Comparison of ENCODE assay signal across 8 mouse cellular contexts in genomic region chr2:114201574-114201973, GRCm38 (mm10). TPM values are rescaled to one million over a fixed set of nuclear protein-coding genes. Genes with fewer than 3 reads are reported as not detected.
DNase-seq lines count a peak whose midpoint lies in the region; ATAC-seq and TF ChIP-seq lines count a peak whose summit lies in the region.

No protein-coding gene starts in this region.

- H3K79me2 ChIP-seq in CH12.LX (replicated peaks; ENCODE audit: control insufficient read depth, extremely low read depth, insufficient read depth, poor library complexity, severe bottlenecking), result peaks cover 26% of the 10 kb centered on the region

- intact Hi-C loops in heart, postnatal 36 days (cut with DNase I), result loop anchor here (1.0 kb wide), 1 partner anchor 26 kb away; no protein-coding TSS in a partner anchor

- peaks cover 10% of the 10 kb centered on the region for H3K4me1 ChIP-seq in heart, embryonic 10.5 days
- H3K4me1 ChIP-seq in CH12.LX (ENCODE audit: control insufficient read depth in 1 of 2, insufficient read depth in 2 of 2), result peaks cover 0 to 16% of the 10 kb centered on the region in 2 experiments; a peak in 2 of 4 replicates
- H3K4me1 ChIP-seq in forebrain, embryonic 13.5 days, result peaks cover 18% of the 10 kb centered on the region
- H3K4me1 ChIP-seq in liver, embryonic 14.5 days (replicated peaks; ENCODE audit: control insufficient read depth in 2 of 2, insufficient read depth in 2 of 2, low read length in 1 of 2), result peaks cover 0 to 4% of the 10 kb centered on the region in 2 experiments; a peak in 3 of 4 replicates

- no peak for TF ChIP-seq RAD21 in CH12.LX (IDR thresholded peaks at IDR 0.05; ENCODE audit: low read depth, low read length)

- no peak for DNase-seq in heart, embryonic 10.5 days (ENCODE audit: low spot score)
- DNase-seq in heart, postnatal 36 days, result no peak
- no peak for DNase-seq in CH12.LX (ENCODE audit: extremely low read depth)
- no peak for DNase-seq in liver, embryonic 14.5 days (ENCODE audit: low read depth in 3 of 3, low spot score in 3 of 3)
- no peak for DNase-seq in cerebellum, postnatal 10 days
- no peak for DNase-seq in layer of hippocampus, postnatal 25 days (ENCODE audit: extremely low spot score in 1 of 2, low spot score in 1 of 2)
- DNase-seq in kidney, adult 9 months, result no peak

- H3K9ac ChIP-seq in CH12.LX (ENCODE audit: insufficient read depth, low read depth), result no peak overlapping the region
- peak overlapping the region; percentile 89 for H3K9ac ChIP-seq in forebrain, embryonic 13.5 days
- H3K9ac ChIP-seq in liver, embryonic 14.5 days (replicated peaks), result no peak overlapping the region

- peak overlapping the region; percentile 98 for H3K27ac ChIP-seq in heart, embryonic 10.5 days
- H3K27ac ChIP-seq in CH12.LX (ENCODE audit: insufficient read depth, low read depth), result no peak overlapping the region
- H3K27ac ChIP-seq in forebrain, embryonic 13.5 days, result no peak overlapping the region
- no peak overlapping the region for H3K27ac ChIP-seq in liver, embryonic 14.5 days

- in situ Hi-C loops in CH12.LX (cut with MboI; ENCODE audit: low pct_ligation_motif_present, low pct_unique_long_range_greater_than_20kb, low sequenced_read_pairs), result no loop called here

- TF ChIP-seq EP300 in CH12.LX (IDR thresholded peaks at IDR 0.05; ENCODE audit: low read length), result no peak
- no peak for TF ChIP-seq EP300 in liver, embryonic 14.5 days (IDR thresholded peaks at IDR 0.05; ENCODE audit: low read depth)

- peak overlapping the region; percentile 90 for H3K4me3 ChIP-seq in heart, embryonic 10.5 days
- peak overlapping the region in 2 of 3 experiments; percentile 69 to 87 for H3K4me3 ChIP-seq in CH12.LX (replicated peaks in 1 of 3; ENCODE audit: low read depth in 2 of 3, low read length in 2 of 3, poor library complexity in 1 of 3)
- peak overlapping the region; percentile 78 for H3K4me3 ChIP-seq in forebrain, embryonic 13.5 days
- H3K4me3 ChIP-seq in liver, embryonic 14.5 days (ENCODE audit: insufficient read depth in 1 of 2, low read depth in 2 of 2, low read length in 2 of 2), result peak overlapping the region; percentile 88 to 96

- H3K4me2 ChIP-seq in CH12.LX (ENCODE audit: insufficient read depth, low read depth, poor library complexity, severe bottlenecking), result peak overlapping the region; percentile 59; the same call in 1 of the 2 replicates
- peak overlapping the region; percentile 87 for H3K4me2 ChIP-seq in forebrain, embryonic 13.5 days
- peak overlapping the region; percentile 82 for H3K4me2 ChIP-seq in liver, embryonic 14.5 days (ENCODE audit: low read depth)

- H3K9me3 ChIP-seq in heart, embryonic 10.5 days, result no peaks in the 10 kb centered on the region
- H3K9me3 ChIP-seq in CH12.LX (replicated peaks; ENCODE audit: low read length), result no peaks in the 10 kb centered on the region
- H3K9me3 ChIP-seq in forebrain, embryonic 13.5 days (replicated peaks), result no peaks in the 10 kb centered on the region
- no peaks in the 10 kb centered on the region for H3K9me3 ChIP-seq in liver, embryonic 14.5 days (ENCODE audit: control insufficient read depth, low read length)

- TF ChIP-seq CTCF in CH12.LX (conservative IDR thresholded peaks at IDR 0.05 in 1 of 2, IDR thresholded peaks at IDR 0.05 in 1 of 2; ENCODE audit: low read depth in 2 of 2, low read length in 2 of 2), result no peak
- TF ChIP-seq CTCF in liver, embryonic 14.5 days (IDR thresholded peaks at IDR 0.05; ENCODE audit: low read depth), result no peak

- TF ChIP-seq POLR2A in CH12.LX (IDR thresholded peaks at IDR 0.05; ENCODE audit: low read depth, low read length), result no peak

- 36% methylated on average over 4 of the region's 4 CpGs for WGBS in heart, embryonic 10.5 days
- 37% methylated on average over 4 of the region's 4 CpGs for WGBS in forebrain, embryonic 13.5 days
- WGBS in liver, embryonic 14.5 days (ENCODE audit: insufficient replicate concordance), result 24% methylated on average over 4 of the region's 4 CpGs

- H3K27me3 ChIP-seq in heart, embryonic 10.5 days (ENCODE audit: insufficient read depth, poor library complexity, severe bottlenecking), result no peaks in the 10 kb centered on the region
- peaks cover 6% of the 10 kb centered on the region for H3K27me3 ChIP-seq in CH12.LX (replicated peaks)
- no peaks in the 10 kb centered on the region for H3K27me3 ChIP-seq in forebrain, embryonic 13.5 days
- H3K27me3 ChIP-seq in liver, embryonic 14.5 days (ENCODE audit: control insufficient read depth, insufficient read depth, low read length), result no peaks in the 10 kb centered on the region

- dilution Hi-C loops in CH12.LX (cut with MboI; ENCODE audit: extremely low pct_ligation_motif_present, extremely low pct_unique_long_range_greater_than_20kb, low sequenced_read_pairs), result no loop called here

- no peak; the same call in 1 of the 2 replicates for ATAC-seq in forebrain, embryonic 13.5 days
- no peak for ATAC-seq in liver, embryonic 14.5 days (ENCODE audit: insufficient read depth)

- peaks cover 8% of the 10 kb centered on the region for H3K36me3 ChIP-seq in heart, embryonic 10.5 days
- peaks cover 7 to 11% of the 10 kb centered on the region in 2 experiments for H3K36me3 ChIP-seq in CH12.LX (replicated peaks in 1 of 2; ENCODE audit: control insufficient read depth in 1 of 2, insufficient read depth in 1 of 2, low read length in 1 of 2)
- H3K36me3 ChIP-seq in forebrain, embryonic 13.5 days (ENCODE audit: poor library complexity, severe bottlenecking), result peaks cover 7% of the 10 kb centered on the region
- peaks cover 4% of the 10 kb centered on the region for H3K36me3 ChIP-seq in liver, embryonic 14.5 days (replicated peaks; ENCODE audit: control insufficient read depth, insufficient read depth, low read depth)

TF ChIP-seq in CH12.LX, 34 proteins besides CTCF, POLR2A, EP300 and RAD21:
- TF ChIP-seq IRF4 (IDR thresholded peaks at IDR 0.05; ENCODE audit: low read depth, low read length) (no peak), BHLHE40 (IDR thresholded peaks at IDR 0.05; ENCODE audit: low read depth, low read length) (no peak), SIN3A (IDR thresholded peaks at IDR 0.05; ENCODE audit: low read length) (no peak), MYC (IDR thresholded peaks at IDR 0.05; ENCODE audit: low read depth, low read length) (no peak), E2F4 (IDR thresholded peaks at IDR 0.05; ENCODE audit: insufficient replicate concordance, low read depth, low read length) (no peak), ZC3H11A (IDR thresholded peaks at IDR 0.05; ENCODE audit: low read depth, low read length) (no peak), TCF12 (IDR thresholded peaks at IDR 0.05; ENCODE audit: low read depth, low read length) (no peak), NRF1 (IDR thresholded peaks at IDR 0.05; ENCODE audit: low read depth, low read length) (no peak), USF1 (IDR thresholded peaks at IDR 0.05; ENCODE audit: low read depth, low read length) (no peak), GABPA (IDR thresholded peaks at IDR 0.05; ENCODE audit: insufficient replicate concordance, low read depth, low read length) (no peak)

RNA-seq across cellular contexts. Expression of gene Zfp770, which starts 0.3 kb away (rescaled TPM):
- polyA plus RNA-seq in heart, embryonic 10.5 days (2016; fragmentation: Nextera tagmentation; extraction: Ambion mirVana), result 2.8 and 3.2 TPM in 2 replicates
- total RNA-seq in heart, postnatal 36 days (2021), result 10 to 100 TPM; 14.6 to 16.3 TPM
- total RNA-seq in CH12.LX (2012; rRNA removed) (4.6 and 5.4 TPM in 2 replicates), CH12.LX (2014; rRNA removed) (9.9 and 11.0 TPM in 2 replicates)
- 11.2 and 12.3 TPM in 2 replicates for polyA plus RNA-seq in CH12.LX (2012; ENCODE audit: insufficient read length, low read depth)
- 4.5 and 4.8 TPM in 2 replicates for polyA plus RNA-seq in forebrain, embryonic 13.5 days (2015; fragmentation: Nextera tagmentation; extraction: Ambion mirVana)
- 1.4 and 2.5 TPM in 2 replicates for polyA plus RNA-seq in liver, embryonic 14.5 days (2012; rRNA removed)
- 1.5 and 1.9 TPM in 2 replicates for polyA plus RNA-seq in liver, embryonic 14.5 days (2014; fragmentation: Nextera tagmentation; extraction: Ambion mirVana)
- 10 to 100 TPM; 22.2 to 23.6 TPM for total RNA-seq in layer of hippocampus, postnatal 25 days (2021)

RNA-seq across cellular contexts. Expression of gene Aqr, which starts 14.8 kb away (rescaled TPM):
- polyA plus RNA-seq in heart, embryonic 10.5 days (2016; fragmentation: Nextera tagmentation; extraction: Ambion mirVana), result 31.1 and 39.0 TPM in 2 replicates
- total RNA-seq in heart, postnatal 36 days (2021), result 10 to 100 TPM; 18.1 to 19.3 TPM
- total RNA-seq in CH12.LX (2012; rRNA removed) (37.1 and 45.2 TPM in 2 replicates), CH12.LX (2014; rRNA removed) (44.0 and 45.3 TPM in 2 replicates)
- polyA plus RNA-seq in CH12.LX (2012; ENCODE audit: insufficient read length, low read depth), result 51.6 and 64.1 TPM in 2 replicates
- polyA plus RNA-seq in forebrain, embryonic 13.5 days (2015; fragmentation: Nextera tagmentation; extraction: Ambion mirVana), result 52.1 and 55.3 TPM in 2 replicates
- polyA plus RNA-seq in liver, embryonic 14.5 days (2012; rRNA removed), result 13.1 and 16.4 TPM in 2 replicates
- 21.6 and 21.8 TPM in 2 replicates for polyA plus RNA-seq in liver, embryonic 14.5 days (2014; fragmentation: Nextera tagmentation; extraction: Ambion mirVana)
- total RNA-seq in layer of hippocampus, postnatal 25 days (2021), result 10 to 100 TPM; 27.5 to 29.8 TPM
